Mouse (Mus musculus): ENCODE measurements around the gene Col5a1. TPM values are rescaled to one million over a fixed set of nuclear protein-coding genes. Genes with fewer than 3 reads are reported as not detected.

The Col5a1 gene
- polyA plus RNA-seq, 1 experiment = 5.4 TPM

- WGBS = 78% methylated on average over 5 of the region's 5 CpGs
- H3K27me3 ChIP-seq (ENCODE audit: control insufficient read depth, insufficient read depth, low read length) = no peaks in the 10 kb centered on the region
- DNase-seq (ENCODE audit: low read depth in 1 of 2, low spot score in 2 of 2) = no peak
- no peak overlapping the region for H3K27ac ChIP-seq (ENCODE audit: insufficient read depth, low read length)
- TF ChIP-seq CTCF (IDR thresholded peaks at IDR 0.05; ENCODE audit: extremely low read depth, insufficient read depth, insufficient read length, insufficient replicate concordance) (no peak), POLR2A (IDR thresholded peaks at IDR 0.05; ENCODE audit: low read depth, low read length) (no peak)
- H3K36me3 ChIP-seq (ENCODE audit: control insufficient read depth, insufficient read depth, low read length) = no peaks in the 10 kb centered on the region
- no peaks in the 10 kb centered on the region for H3K4me1 ChIP-seq (ENCODE audit: control insufficient read depth, insufficient read depth, insufficient read length)
- H3K4me3 ChIP-seq (ENCODE audit: extremely low read depth, insufficient read depth, insufficient read length) = no peak overlapping the region
Measured at GRCm38 (mm10) chr2:27930471-27931015, 44.3 kb downstream of the Col5a1 start.

DNA sequence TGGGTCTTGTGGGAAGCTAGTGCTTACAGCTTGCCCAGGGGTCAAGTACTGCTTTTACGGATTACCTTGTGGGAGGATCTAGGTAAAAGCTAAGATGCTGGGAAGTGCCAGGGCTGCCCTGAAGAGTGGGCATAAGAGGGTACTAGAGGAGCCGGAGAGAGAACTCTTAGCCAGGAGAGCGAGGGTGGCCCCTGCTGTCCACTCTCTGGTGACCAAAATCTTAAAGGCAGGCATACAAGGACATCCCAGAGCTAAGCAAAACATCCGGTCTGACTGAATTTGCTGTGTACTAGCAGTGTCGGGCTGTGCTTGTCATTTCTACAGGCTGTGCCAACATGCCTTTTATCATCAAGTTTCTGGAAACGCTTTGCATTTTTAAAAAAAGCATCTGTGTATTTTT is 44.9 kb downstream of the Col5a1 start:
- Histone ChIP-seq H3K4me3 (ENCODE audit: extremely low read depth, insufficient read depth, insufficient read length) (no peak overlapping the region), H3K27me3 (ENCODE audit: control insufficient read depth, insufficient read depth, low read length) (no peaks in the 10 kb centered on the region), H3K27ac (ENCODE audit: insufficient read depth, low read length) (no peak overlapping the region), H3K4me1 (ENCODE audit: control insufficient read depth, insufficient read depth, insufficient read length) (no peaks in the 10 kb centered on the region), H3K36me3 (ENCODE audit: control insufficient read depth, insufficient read depth, low read length) (no peaks in the 10 kb centered on the region)
- TF ChIP-seq CTCF (IDR thresholded peaks at IDR 0.05; ENCODE audit: extremely low read depth, insufficient read depth, insufficient read length, insufficient replicate concordance) (no peak), POLR2A (IDR thresholded peaks at IDR 0.05; ENCODE audit: low read depth, low read length) (no peak)
- WGBS = 81% methylated on average over 6 of the region's 6 CpGs
- DNase-seq (ENCODE audit: low read depth in 1 of 2, low spot score in 2 of 2) = no peak

DNA sequence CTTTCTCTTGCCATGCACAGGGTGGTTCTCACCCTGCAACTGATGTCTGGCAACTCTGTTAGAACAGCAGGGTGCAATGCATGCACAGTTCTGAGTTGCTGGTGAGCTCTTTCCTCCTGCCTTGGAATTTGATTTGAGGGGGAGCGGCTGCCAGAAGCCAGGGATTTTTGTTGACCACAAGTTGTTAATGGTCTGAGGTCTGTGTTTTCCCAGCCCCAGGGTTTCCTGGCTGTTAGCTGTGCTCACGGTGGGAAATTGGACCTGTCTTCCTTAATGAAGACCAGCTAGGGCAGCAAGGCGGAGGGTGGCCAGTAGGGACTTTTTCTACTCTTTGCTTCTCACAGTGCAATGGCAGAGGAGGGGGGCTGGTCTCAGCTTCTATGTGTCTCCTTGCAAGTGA is 45.7 kb downstream of the Col5a1 start:
- H3K4me1 ChIP-seq (ENCODE audit: control insufficient read depth, insufficient read depth, insufficient read length) = no peaks in the 10 kb centered on the region
- H3K4me3 ChIP-seq (ENCODE audit: extremely low read depth, insufficient read depth, insufficient read length) = no peak overlapping the region
- no peaks in the 10 kb centered on the region for H3K36me3 ChIP-seq (ENCODE audit: control insufficient read depth, insufficient read depth, low read length)
- TF ChIP-seq CTCF (IDR thresholded peaks at IDR 0.05; ENCODE audit: extremely low read depth, insufficient read depth, insufficient read length, insufficient replicate concordance) (no peak), POLR2A (IDR thresholded peaks at IDR 0.05; ENCODE audit: low read depth, low read length) (no peak)
- 76% methylated on average over 3 of the region's 3 CpGs for WGBS
- H3K27ac ChIP-seq (ENCODE audit: insufficient read depth, low read length) = no peak overlapping the region
- no peaks in the 10 kb centered on the region for H3K27me3 ChIP-seq (ENCODE audit: control insufficient read depth, insufficient read depth, low read length)
- no peak for DNase-seq (ENCODE audit: low read depth in 1 of 2, low spot score in 2 of 2)

GRCm38 (mm10) chr2:27934269-27934668 is 48.0 kb downstream of the Col5a1 start:
- whole genome bisulfite sequencing = 72% methylated on average over 11 of the region's 11 CpGs
- TF ChIP-seq POLR2A (IDR thresholded peaks at IDR 0.05; ENCODE audit: low read depth, low read length) = no peak
- TF ChIP-seq CTCF (IDR thresholded peaks at IDR 0.05; ENCODE audit: extremely low read depth, insufficient read depth, insufficient read length, insufficient replicate concordance) = no peak

GRCm38 (mm10) chr2:27934831-27935230 is 48.6 kb downstream of the Col5a1 start:
- Histone ChIP-seq H3K27me3 (ENCODE audit: control insufficient read depth, insufficient read depth, low read length) (no peaks in the 10 kb centered on the region), H3K27ac (ENCODE audit: insufficient read depth, low read length) (no peak overlapping the region), H3K4me1 (ENCODE audit: control insufficient read depth, insufficient read depth, insufficient read length) (no peaks in the 10 kb centered on the region), H3K36me3 (ENCODE audit: control insufficient read depth, insufficient read depth, low read length) (no peaks in the 10 kb centered on the region), H3K4me3 (ENCODE audit: extremely low read depth, insufficient read depth, insufficient read length) (no peak overlapping the region)
- no peak for DNase-seq (ENCODE audit: low read depth in 1 of 2, low spot score in 2 of 2)
- TF ChIP-seq POLR2A (IDR thresholded peaks at IDR 0.05; ENCODE audit: low read depth, low read length) = no peak
- no peak for TF ChIP-seq CTCF (IDR thresholded peaks at IDR 0.05; ENCODE audit: extremely low read depth, insufficient read depth, insufficient read length, insufficient replicate concordance)
- 85% methylated on average over 9 of the region's 9 CpGs for WGBS

More at GRCm38 (mm10) chr2:27934269-27934668, 48.0 kb downstream of the Col5a1 start:
- DNase-seq (ENCODE audit: low read depth in 1 of 2, low spot score in 2 of 2) = no peak
- Histone ChIP-seq H3K27me3 (ENCODE audit: control insufficient read depth, insufficient read depth, low read length) (no peaks in the 10 kb centered on the region), H3K27ac (ENCODE audit: insufficient read depth, low read length) (no peak overlapping the region), H3K4me1 (ENCODE audit: control insufficient read depth, insufficient read depth, insufficient read length) (no peaks in the 10 kb centered on the region), H3K36me3 (ENCODE audit: control insufficient read depth, insufficient read depth, low read length) (no peaks in the 10 kb centered on the region), H3K4me3 (ENCODE audit: extremely low read depth, insufficient read depth, insufficient read length) (no peak overlapping the region)

- TF ChIP-seq CTCF (IDR thresholded peaks at IDR 0.05; ENCODE audit: extremely low read depth, insufficient read depth, insufficient read length, insufficient replicate concordance) = no peak
Measured at GRCm38 (mm10) chr2:27935441-27935840, 49.2 kb downstream of the Col5a1 start.

DNA sequence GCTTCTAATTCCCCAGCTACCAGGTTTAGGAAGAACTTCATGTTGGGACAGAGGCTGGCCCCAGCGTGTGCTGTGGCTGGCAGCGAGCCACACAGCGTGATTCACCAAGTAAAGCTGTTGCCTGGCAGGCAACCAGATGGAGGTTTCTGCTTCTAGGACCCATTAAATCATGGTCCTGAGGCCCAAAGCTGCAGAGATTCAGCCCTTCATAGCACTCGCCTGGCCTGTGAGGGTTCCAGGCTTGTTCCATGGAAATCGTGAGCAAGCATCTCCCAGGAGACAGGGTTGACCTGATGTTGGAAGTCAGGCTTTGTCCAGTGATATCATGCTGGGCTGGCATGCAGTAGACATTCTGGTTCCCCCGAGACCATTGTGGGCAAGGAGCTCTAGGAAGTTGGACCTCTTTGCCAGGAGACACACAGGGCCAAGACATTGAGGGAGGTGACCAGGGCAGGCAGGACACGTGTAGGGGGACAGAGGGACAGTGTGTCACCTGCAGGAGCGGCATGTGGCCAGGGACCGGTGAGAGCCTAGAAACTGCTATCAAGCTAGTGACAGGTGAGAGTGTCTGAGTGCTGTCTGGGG is 50.5 kb downstream of the Col5a1 start:
- Histone ChIP-seq H3K36me3 (ENCODE audit: control insufficient read depth, insufficient read depth, low read length) (no peaks in the 10 kb centered on the region), H3K4me1 (ENCODE audit: control insufficient read depth, insufficient read depth, insufficient read length) (no peaks in the 10 kb centered on the region), H3K27me3 (ENCODE audit: control insufficient read depth, insufficient read depth, low read length) (no peaks in the 10 kb centered on the region), H3K27ac (ENCODE audit: insufficient read depth, low read length) (no peak overlapping the region), H3K4me3 (ENCODE audit: extremely low read depth, insufficient read depth, insufficient read length) (no peak overlapping the region)
- no peak for DNase-seq (ENCODE audit: low read depth in 1 of 2, low spot score in 2 of 2)
- TF ChIP-seq POLR2A (IDR thresholded peaks at IDR 0.05; ENCODE audit: low read depth, low read length) (no peak), CTCF (IDR thresholded peaks at IDR 0.05; ENCODE audit: extremely low read depth, insufficient read depth, insufficient read length, insufficient replicate concordance) (no peak)
- 50% methylated on average over 9 of the region's 9 CpGs for WGBS

More at GRCm38 (mm10) chr2:27935441-27935840, 49.2 kb downstream of the Col5a1 start:
- Histone ChIP-seq H3K27ac (ENCODE audit: insufficient read depth, low read length) (no peak overlapping the region), H3K36me3 (ENCODE audit: control insufficient read depth, insufficient read depth, low read length) (no peaks in the 10 kb centered on the region), H3K4me3 (ENCODE audit: extremely low read depth, insufficient read depth, insufficient read length) (no peak overlapping the region), H3K27me3 (ENCODE audit: control insufficient read depth, insufficient read depth, low read length) (no peaks in the 10 kb centered on the region), H3K4me1 (ENCODE audit: control insufficient read depth, insufficient read depth, insufficient read length) (no peaks in the 10 kb centered on the region)
- 77% methylated on average over 2 of the region's 2 CpGs for WGBS
- no peak for DNase-seq (ENCODE audit: low read depth in 1 of 2, low spot score in 2 of 2)

All from spleen, adult 2 months (tissue).